Mouse (Mus musculus) hindbrain, postnatal 0 days (tissue): ENCODE data around the gene Rgl2. TPM values are rescaled to one million over a fixed set of nuclear protein-coding genes. Genes with fewer than 3 reads are reported as not detected.

Source experiments
- ATAC-seq: fragments of 200-750 bp; cut with Nextera tagmentation; 2 replicates; pipeline ENCODE4 v1.8.0; 2017; ENCODE audit warnings: mild to moderate bottlenecking, moderate TSS enrichment, moderate library complexity
- DNase-seq: peaks from one replicate; pipeline ENCODE4 v3.0.0-alpha.2; 2015; ENCODE audit warnings: low spot score
- H3K27ac ChIP-seq: fragments of 300-500 bp; sonication (generic); 2 replicates; pipeline ENCODE4 v1.5.1; 2014; ENCODE audit warnings: mild to moderate bottlenecking
- H3K27me3 ChIP-seq: fragments of 300-500 bp; sonication (generic); 2 replicates; pipeline ENCODE4 v1.6.1; 2014; ENCODE audit warnings: low read length, mixed read lengths; ENCODE audit not compliant: insufficient read depth
- H3K36me3 ChIP-seq: fragments of 300-500 bp; sonication (generic); 2 replicates; pipeline ENCODE4 v1.6.1; 2014; ENCODE audit warnings: low read length, mixed read lengths; ENCODE audit not compliant: insufficient read depth
- H3K4me1 ChIP-seq: fragments of 300-500 bp; sonication (generic); 2 replicates; pipeline ENCODE4 v1.6.1; 2014; ENCODE audit warnings: antibody characterized with exemption, low read length, mixed read lengths; ENCODE audit not compliant: insufficient read depth
- H3K4me2 ChIP-seq: fragments of 300-500 bp; sonication (generic); 2 replicates; pipeline ENCODE4 v1.6.1; 2014; ENCODE audit warnings: low read depth, mild to moderate bottlenecking, low read length, moderate library complexity, mixed read lengths
- H3K4me3 ChIP-seq: fragments of 300-500 bp; sonication (generic); 2 replicates; pipeline ENCODE4 v1.5.1; 2014; ENCODE audit warnings: low read length
- H3K9ac ChIP-seq: fragments of 300-500 bp; sonication (generic); replicated peaks from 2 replicates; pipeline ENCODE4 v1.6.1; 2014; ENCODE audit warnings: mild to moderate bottlenecking, low read length, moderate library complexity, mixed read lengths
- H3K9me3 ChIP-seq: fragments of 300-500 bp; sonication (generic); 2 replicates; pipeline ENCODE4 v1.6.1; 2016; ENCODE audit warnings: low read length, mixed read lengths
- CTCF ChIP-seq: IDR thresholded peaks from 2 replicates; pipeline ENCODE4 v1.5.1; 2016; ENCODE audit warnings: antibody characterized with exemption, control low read depth, low read depth
- WGBS: fragments of 180-500 bp; shearing (Covaris S2); extraction: QIAGEN DNeasy Blood & Tissue Kit; methylation state at CpG from one replicate; pipeline ENCODE4 v1.1.7; 2014; 5-methylcytosine and 5-hydroxymethylcytosine counted together
- polyA plus RNA-seq: library from polyadenylated mRNA; unstranded; fragments of >200 nt; fragmentation: Nextera tagmentation; extraction: Ambion mirVana; gene quantifications from 2 replicates; pipeline ENCODE4 v1.2.1, GENCODE M21; 2015
- total RNA-seq: library from RNA; depleted of rRNA; stranded (reverse); fragments of >200 nt; gene quantifications from 2 replicates; pipeline ENCODE4 v1.2.3, GENCODE M21; 2014

The Rgl2 gene
- total and polyA plus RNA-seq, 2 experiments from 2014 or later, result 36.1 to 116 TPM

GRCm38 (mm10) chr17:33911813-33912414 lies 17.4 kb upstream of the Rgl2 start:
- Histone ChIP-seq H3K27ac (no peak overlapping the region), H3K4me3 (no peak overlapping the region), H3K27me3 (no peaks in the 10 kb centered on the region), H3K9me3 (no peaks in the 10 kb centered on the region), H3K36me3 (peaks cover 30% of the 10 kb centered on the region), H3K4me2 (no peak overlapping the region), H3K4me1 (0 out of 2 replicates have a peak, but pooled peaks cover 6% of the 10 kb centered on the region), H3K9ac (no peak overlapping the region)
- WGBS, result 88% methylated on average over 28 of the region's 28 CpGs
- ATAC-seq (no peak), DNase-seq (no peak)
- TF ChIP-seq CTCF, result no peak

- no peak for DNase-seq
- no peaks in the 10 kb centered on the region for H3K9me3 ChIP-seq
These were observed 16.1 kb upstream of the Rgl2 start for GRCm38 (mm10) chr17:33913264-33913663.

GRCm38 (mm10) chr17:33913905-33914304 lies 15.4 kb upstream of the Rgl2 start:
- no peak for TF ChIP-seq CTCF
- no peak for DNase-seq
- Histone ChIP-seq H3K36me3 (peaks cover 30% of the 10 kb centered on the region), H3K27me3 (no peaks in the 10 kb centered on the region), H3K4me1 (0 out of 2 replicates have a peak, but pooled peaks cover 6% of the 10 kb centered on the region), H3K9ac (no peak overlapping the region), H3K9me3 (no peaks in the 10 kb centered on the region), H3K27ac (no peak overlapping the region), H3K4me3 (no peak overlapping the region), H3K4me2 (no peak overlapping the region)
- 92% methylated on average over 8 of the region's 8 CpGs for WGBS
- ATAC-seq, result no peak

More at GRCm38 (mm10) chr17:33913264-33913663, 16.1 kb upstream of the Rgl2 start:
- Histone ChIP-seq H3K4me1 (0 out of 2 replicates have a peak, but pooled peaks cover 6% of the 10 kb centered on the region), H3K36me3 (peaks cover 30% of the 10 kb centered on the region), H3K4me3 (no peak overlapping the region), H3K27ac (no peak overlapping the region), H3K27me3 (no peaks in the 10 kb centered on the region), H3K9ac (no peak overlapping the region), H3K4me2 (no peak overlapping the region)
- 90% methylated on average over 10 of the region's 10 CpGs for WGBS
- no peak for ATAC-seq
- TF ChIP-seq CTCF, result no peak

- H3K4me1 ChIP-seq, result 0 out of 2 replicates have a peak, but pooled peaks cover 11% of the 10 kb centered on the region
- peaks cover 30% of the 10 kb centered on the region for H3K36me3 ChIP-seq
- DNase-seq (no peak), ATAC-seq (no peak)
- no peak overlapping the region for H3K4me3 ChIP-seq
- no peak overlapping the region for H3K27ac ChIP-seq
- WGBS, result 62% methylated on average over 13 of the region's 13 CpGs
- no peaks in the 10 kb centered on the region for H3K9me3 ChIP-seq
- H3K4me2 ChIP-seq, result no peak overlapping the region
- peak; percentile 17; the same call in 1 of the 2 replicates for TF ChIP-seq CTCF
- no peaks in the 10 kb centered on the region for H3K27me3 ChIP-seq
- H3K9ac ChIP-seq, result no peak overlapping the region
These were observed 14.4 kb upstream of the Rgl2 start for GRCm38 (mm10) chr17:33914969-33915391.

GRCm38 (mm10) chr17:33915671-33916250 lies 13.6 kb upstream of the Rgl2 start, which contains the start of the genes Tapbp and Zbtb22:
Gene Tapbp (plus strand): TSS chr17:33915899.
Gene Zbtb22 (plus strand): TSS chr17:33915904.
- Histone ChIP-seq H3K4me3 (peak within 1 kb of the TSS; percentile 58), H3K27ac (peak within 1 kb of the TSS; percentile 69), H3K9me3 (no peaks in the 10 kb centered on the region), H3K9ac (peak within 1 kb of the TSS; percentile 58), H3K4me2 (peak within 1 kb of the TSS; percentile 76), H3K27me3 (no peaks in the 10 kb centered on the region), H3K36me3 (peaks cover 30% of the 10 kb centered on the region), H3K4me1 (0 out of 2 replicates have a peak, but pooled peaks cover 5% of the 10 kb centered on the region)
- under 1% methylated on average over 31 of the region's 34 CpGs for WGBS
- TF ChIP-seq CTCF, result no peak
- ATAC-seq (peak; percentile 94), DNase-seq (peak; percentile 98)

GRCm38 (mm10) chr17:33916294-33916693 lies 13.0 kb upstream of the Rgl2 start:
- no peak for TF ChIP-seq CTCF
- Histone ChIP-seq H3K9ac (peak overlapping the region; percentile 58), H3K27me3 (no peaks in the 10 kb centered on the region), H3K9me3 (no peaks in the 10 kb centered on the region), H3K4me2 (peak overlapping the region; percentile 76), H3K36me3 (peaks cover 28% of the 10 kb centered on the region), H3K27ac (peak overlapping the region; percentile 69), H3K4me3 (peak overlapping the region; percentile 58), H3K4me1 (0 out of 2 replicates have a peak, but pooled peaks cover 5% of the 10 kb centered on the region)
- WGBS, result under 1% methylated on average over 13 of the region's 20 CpGs
- DNase-seq, result peak; percentile 73
- ATAC-seq, result peak; percentile 24
